Mouse (Mus musculus) granulocyte monocyte progenitor cell, adult 5-6 weeks (primary cell): ENCODE measurements around the gene Zfp710. TPM values are rescaled to one million over a fixed set of nuclear protein-coding genes. Genes with fewer than 3 reads are reported as not detected.

ENCODE experiments used
- ATAC-seq: replicated peaks from 2 replicates; pipeline ENCODE4 v1.8.0; 2016; ENCODE audit warnings: mild to moderate bottlenecking, moderate TSS enrichment, inconsistent platforms; ENCODE audit not compliant: poor library complexity, severe bottlenecking
- total RNA-seq, 2 experiments: library from RNA; stranded (forward) in 1 of 2; stranded (reverse) in 1 of 2; fragments of 200-712, 200-1000 nt in 1 of 2; fragments of >200 nt in 1 of 2; fragmentation: Nextera tagmentation in 1 of 2; gene quantifications; 2 replicates each; pipeline ENCODE4 v1.2.3; 2014 to 2017

The Zfp710 gene
- total RNA-seq, 2 experiments from 2014 or later = 24.3 to 27.6 TPM

DNA sequence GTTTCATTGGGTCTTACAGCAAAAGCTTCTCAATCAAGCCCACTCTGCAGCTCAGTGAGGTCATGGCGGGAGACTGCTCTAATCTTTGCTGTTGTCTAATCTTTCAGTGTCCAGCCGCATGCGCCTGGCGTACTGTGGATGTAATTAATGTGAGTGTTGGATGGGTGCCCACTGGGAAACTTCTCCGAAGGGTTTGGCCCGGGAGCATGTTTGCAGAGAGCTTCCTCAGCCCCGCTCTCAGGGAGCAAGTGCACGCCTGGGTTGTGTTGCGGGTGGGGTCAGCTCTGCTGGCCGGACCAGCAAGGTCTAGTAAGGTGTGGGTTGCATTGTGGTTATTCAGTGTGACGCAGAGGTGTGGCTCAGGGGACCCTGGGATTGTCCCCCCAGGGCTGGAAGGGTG, 27.6 kb downstream of the Zfp710 start:
- no peak for ATAC-seq

DNA sequence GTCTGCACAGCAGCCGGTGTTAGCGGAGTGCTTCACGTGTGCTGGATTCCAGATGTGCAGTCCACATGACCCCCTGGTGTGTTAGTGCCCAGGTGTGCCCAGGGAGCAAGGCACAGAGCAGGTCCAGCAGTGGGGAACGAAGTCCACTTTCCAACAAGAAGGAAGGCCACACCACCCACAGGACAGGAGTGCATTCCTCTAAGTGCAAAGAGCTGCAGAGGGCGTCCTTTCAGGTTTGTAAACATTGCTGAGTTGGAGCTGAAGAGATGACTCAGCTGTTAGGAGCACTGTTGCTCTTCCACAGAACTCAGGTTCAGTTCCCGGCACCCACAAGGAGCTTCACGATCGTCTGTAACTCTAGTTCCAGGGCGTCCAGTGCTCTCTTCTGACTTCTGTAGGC, 28.5 kb downstream of the Zfp710 start:
- no peak for ATAC-seq

DNA sequence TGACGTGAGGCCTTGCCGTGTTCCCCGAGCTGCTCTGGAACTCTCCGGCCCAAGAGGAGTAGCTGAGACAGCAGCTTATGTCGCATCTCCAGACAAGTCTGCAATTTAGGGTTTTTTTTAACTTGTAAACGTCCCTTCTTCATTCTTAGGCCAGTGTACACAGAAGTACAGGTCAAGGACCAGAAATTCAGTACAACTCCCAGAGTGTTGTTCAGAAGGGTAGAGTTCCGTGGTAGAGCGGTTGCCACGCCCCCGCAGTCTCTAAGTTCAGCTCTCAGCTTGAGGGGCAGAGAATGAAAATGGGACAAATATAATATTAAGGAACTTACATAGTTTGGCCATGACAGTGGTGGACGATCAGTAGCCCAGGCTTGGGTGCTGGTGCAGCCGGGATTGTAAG, 31.2 kb downstream of the Zfp710 start:
- ATAC-seq = no peak

DNA sequence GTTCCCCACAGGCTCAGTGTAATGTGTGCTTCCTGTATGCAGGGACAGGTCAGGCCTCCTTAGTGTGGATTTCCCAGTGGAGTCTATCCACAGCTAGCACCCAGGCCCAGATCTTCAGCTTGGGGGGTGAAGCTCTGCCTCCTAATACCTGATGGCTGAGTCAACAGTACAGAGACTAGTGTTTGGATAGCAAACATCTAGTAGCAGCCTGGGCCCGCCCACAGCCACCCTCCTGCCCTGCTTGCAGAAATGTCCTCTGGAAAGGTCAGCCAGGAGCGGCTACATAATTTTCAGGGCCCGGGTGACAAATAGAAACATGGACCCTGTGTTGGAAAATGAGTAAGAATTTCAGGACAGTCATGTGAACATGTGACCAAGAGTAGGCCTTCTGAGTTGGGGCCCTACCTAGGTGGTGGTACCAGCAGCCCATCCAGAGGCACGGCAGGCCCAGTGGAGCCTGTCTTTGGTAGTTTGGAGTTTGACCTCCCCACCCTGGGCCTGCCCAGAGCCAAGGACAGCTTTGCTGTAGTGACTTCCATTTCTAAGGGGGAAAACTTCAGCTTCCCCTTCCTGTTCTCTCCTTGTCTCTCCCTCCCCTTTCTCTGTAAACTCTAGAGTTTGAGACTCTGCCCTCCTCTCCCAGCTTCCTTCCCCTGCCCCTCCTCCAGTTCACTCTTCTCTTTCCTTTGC, 32.5 kb downstream of the Zfp710 start:
- ATAC-seq = peak; percentile 13; the same call in 1 of the 2 replicates

DNA sequence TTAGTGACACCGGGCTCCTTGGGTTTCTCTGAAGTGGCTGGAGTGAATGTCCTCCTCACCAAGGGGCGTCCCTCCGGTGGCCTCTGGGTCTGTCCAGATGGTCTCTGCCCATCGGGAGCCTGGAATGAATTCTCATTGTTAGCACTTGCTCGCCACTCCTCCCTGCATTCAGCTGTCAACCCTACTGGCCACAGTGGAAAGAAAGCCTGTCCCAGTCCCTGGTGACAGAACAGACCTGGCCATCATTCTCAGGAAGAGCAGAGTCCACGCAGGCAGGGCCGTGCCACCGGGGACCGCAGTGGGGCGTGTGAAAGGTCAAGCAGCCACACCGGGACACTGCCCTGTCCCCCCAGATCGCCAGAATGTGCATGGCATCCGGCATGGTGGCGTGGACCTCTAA, 33.2 kb downstream of the Zfp710 start:
- ATAC-seq = no peak

DNA sequence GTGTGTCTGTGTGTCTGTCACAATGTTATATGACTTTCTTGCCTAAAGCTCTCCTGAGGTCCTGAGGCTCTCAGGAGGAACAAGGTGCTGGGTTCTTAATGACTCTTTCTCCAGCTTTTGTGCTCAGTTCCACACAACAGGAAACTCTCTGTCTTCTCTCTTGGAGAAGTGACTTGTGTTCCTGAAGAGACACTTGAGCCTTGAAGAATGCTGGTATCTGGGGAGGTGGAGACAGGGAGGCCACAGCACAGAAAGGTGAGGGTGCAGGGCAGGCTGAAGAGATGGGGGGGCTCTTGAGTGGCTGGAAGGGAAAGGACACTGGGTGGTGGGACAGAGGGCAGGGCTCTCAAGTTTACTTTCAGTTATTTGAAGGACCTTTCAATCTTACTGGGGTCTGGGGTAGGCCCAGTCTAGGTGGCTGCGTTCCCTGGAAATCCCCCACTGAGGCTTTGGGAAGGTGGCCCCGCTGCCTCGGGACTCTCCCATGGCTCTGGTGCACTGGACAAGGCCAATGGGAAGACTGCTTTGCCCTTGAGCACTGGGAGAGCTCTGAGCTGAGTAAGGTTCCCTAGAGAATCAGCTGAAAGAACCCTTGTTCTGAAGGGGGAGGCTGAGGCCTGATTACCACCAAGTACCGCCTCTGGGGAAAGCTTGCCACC, 33.9 kb downstream of the Zfp710 start:
- ATAC-seq = no peak

DNA sequence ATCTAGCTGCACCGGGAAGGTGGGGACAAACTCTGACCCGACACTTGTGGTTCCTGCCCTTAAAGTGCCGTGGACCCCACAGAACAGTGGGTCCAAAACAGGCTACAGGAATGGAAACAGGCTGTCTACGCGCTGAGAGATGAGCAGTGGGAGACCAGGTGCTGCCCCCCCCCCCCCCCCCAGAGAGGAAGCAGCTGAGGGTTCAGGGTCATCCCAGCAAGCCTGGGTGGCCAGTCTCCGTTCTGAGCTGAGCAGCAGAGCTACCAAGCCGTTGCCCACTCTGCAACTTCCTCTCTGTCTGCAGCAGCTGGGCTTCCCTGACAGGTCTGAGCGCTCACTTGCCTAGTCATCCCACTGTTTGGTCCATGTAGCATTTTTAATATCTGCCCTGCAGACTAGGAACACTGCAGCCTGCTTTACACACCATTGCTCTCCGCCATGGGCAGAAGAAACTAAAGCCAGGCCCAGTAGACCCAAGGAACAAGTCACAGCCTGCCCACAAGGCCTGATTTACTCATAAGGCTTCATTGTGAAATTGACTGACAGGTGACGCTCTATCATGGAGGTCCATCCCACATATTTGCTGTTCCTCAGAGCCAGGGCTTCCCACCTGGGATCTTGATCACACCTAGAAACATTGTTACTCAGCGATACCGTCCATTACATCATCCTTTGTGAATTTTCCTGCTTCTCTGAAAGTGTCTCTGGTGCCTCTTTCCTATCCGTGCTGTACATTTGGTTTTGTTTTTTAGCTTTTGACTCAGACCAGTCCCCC, 34.6 kb downstream of the Zfp710 start:
- ATAC-seq = peak; percentile 75

DNA sequence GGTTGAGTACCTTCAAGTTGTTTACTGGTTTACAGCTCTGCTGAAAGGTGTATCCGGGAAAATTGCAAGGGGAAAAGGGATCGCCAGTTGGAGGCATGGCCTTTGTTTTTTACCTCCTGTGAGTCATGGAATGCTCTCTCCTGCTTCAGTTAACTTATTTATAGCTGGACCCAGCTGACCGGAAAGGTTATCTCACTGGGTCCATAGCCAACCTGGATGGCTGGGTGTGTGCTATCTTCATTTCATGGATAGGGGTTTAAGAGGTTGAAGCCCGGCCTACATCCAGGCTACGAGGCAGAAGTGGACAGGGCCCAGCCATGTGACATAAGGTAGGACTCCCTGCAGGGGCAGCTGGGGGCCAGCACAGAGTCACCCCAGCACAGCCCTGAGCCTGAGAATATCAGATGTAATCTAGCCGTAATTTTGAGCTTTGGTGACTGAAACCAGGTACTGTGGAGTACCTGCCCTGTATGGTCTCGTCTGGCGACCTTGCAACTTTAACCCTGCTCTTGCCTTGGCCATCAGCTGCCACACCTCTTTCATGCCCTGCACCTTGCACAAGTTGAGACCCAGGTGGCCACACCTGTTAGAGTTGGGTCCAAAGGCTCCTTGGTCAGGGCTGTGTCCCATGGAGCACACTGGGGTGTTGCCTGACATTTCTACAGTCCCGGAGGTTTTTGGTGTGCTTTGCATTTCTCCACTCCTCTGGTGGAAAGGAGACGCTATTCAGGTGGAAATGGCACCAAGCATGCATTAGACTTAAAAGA, 35.6 kb downstream of the Zfp710 start:
- no peak for ATAC-seq

DNA sequence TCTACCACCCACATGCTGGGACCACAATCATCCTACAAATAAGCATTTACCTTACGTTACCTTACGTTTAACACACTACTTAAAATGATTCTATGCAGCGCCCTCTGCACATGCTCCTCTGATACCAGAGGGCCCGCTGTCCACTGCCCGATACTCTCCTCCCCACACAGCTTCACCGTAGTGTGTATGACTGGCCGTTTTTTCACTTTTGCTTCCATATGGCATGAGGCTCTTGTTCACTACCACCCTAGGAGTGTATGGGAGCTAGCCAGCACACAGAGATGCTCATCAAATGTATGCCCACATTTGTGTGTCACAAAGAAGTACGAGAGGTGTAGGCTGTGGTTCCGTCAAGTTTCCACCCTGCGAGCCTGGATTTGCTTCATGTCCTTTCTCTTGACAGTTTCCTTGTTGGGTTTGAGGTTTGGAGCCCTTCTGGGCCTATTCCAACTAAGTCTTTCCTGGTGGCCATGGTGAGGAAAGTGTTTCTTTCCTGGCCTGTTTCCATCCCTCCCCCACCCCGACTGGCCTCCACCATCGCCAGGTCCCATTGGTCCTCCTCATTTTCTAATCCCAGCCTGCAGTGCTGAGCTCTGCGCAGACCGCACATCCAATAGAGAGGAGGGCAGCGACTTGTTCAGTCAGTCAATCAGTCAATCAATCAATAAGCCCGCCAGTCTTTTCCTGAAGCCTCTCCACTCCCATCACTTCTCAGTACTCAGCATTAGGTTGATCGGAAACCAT, 37.6 kb downstream of the Zfp710 start:
- no peak for ATAC-seq

DNA sequence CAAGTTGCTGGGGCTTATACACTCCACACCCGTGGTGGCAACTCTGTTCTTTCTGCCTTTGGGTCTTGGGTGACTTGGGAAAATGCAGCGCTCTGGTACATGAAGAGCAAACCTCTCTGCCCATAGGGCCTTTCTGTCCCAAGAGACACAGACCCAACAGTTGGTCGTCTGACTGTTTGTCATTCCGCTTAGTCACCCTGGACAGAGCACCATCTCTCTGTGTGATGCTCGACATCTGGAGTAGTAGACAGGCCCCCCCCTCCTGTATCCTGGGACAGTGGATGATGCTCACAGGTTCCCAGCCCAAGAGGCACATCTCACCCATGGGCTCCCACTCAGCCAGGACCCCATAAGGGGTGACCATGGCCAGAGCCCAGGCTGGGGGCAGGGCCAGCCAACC, 38.6 kb downstream of the Zfp710 start:
- no peak for ATAC-seq

DNA sequence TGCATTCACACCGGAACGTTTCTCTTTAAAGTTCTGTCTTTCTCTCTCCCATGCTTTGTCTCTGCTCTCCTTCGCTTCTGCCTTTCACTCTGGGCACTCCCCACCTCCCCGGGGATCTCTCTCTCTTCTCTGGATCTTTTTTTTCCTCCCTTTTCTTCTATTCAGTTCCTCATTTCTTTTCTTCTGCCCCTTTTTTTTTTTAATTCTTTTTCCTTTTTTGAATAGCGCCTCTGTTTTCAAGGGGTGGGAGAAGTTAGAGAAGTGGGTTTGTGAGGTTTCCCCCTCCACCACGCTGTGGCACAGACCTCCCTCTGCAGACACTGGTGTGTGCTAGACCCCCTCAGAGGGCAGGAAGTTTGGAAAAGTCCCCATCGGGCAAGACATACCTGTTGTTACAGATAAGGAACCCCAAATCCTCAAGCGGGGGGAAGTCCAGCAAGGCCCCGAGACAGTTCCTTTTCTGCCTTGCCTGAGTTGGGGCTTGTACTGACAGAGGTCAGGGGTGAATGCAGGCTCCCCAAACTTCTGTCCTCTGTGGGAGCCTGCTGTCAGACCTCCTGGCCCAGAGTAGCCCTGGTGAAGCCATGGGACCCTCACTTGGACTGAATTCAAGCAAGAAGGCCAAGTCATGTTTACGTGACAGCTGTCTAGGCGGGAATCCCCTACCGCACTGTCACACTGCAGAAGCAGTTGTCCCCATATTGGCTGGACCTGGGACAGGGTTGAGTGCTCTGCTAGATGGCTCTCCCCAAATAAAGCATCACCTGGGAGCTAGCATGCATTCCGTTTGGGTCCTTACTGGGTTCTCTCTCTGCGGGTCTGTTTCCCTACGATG, 39.5 kb downstream of the Zfp710 start:
- ATAC-seq = 0 out of 2 replicates have a peak, but pooled peaks have one; percentile 13

DNA sequence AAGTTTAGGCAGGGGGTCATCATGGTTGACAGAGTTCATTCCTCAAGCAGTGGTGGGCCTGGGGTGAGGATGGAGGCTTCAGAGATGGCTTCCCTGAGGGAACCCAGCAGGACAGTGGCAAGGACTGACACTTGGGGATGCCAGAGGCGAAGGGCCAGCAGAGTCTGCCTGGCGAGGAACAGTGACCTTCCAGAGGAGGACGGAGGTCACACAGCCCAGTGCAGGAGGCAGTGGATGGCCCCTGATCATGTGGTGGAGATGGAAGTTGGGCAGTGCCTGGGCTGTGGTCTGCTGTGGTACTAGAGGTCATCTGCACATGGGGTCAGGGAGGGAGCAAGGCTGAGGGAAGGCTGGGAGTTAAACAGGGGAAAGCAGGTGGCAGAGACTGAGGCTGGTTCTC, 40.6 kb downstream of the Zfp710 start:
- ATAC-seq = no peak

DNA sequence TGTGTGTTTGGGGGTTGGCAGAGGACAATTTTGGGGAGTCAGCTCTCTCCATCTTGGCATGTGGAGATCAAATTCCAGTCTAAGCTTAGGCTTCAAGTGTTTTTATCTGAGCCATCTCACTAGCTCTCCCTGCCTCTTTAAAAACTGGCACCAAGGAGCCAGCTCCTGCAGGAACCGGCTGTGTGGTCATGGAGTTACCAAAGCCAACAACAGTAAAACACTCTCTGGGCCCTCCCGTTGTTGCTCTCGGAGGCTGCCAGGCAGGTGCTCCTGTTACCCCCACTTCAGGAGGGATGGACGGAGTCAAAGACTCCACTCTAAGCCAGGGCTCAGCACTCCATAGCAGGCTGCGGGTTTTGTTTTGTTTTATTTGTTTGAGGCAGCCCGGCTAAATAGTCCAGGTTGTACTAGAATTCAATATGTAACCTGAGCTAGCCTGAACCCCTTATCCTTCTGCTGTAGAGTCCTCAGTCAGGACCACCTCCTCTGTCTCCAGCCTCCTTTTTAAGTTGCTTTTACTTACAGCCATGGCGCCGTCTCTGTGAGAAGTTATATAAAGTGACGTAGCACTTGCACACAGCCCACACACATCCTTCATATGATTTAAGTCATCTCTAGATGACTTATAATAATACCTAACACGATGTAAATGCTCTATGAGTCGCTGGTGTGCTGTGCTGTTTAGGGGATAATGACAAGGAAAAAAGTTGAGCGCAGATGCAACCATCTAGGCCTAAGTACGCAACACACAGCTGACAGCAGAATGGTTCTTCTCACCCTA, 42.3 kb downstream of the Zfp710 start:
- no peak for ATAC-seq

DNA sequence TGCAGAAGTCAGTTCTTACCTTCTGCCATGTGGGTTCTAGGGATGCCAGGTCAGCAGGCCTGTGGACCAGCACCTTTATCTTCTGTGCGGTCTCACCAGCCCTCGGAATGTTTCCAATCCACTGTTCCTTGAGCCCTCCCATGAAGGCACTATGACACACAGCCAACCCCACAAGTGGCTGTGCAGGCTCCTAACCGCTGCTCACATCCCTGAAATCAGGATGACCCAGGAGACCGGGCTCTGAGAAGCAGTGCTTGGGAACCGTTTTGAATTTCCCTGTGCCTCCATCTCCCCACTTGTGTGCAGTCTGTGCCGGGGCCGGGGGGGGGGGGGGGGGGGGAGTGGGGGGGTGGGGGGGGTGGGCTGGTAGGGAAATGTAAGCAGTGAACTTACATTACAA, 43.7 kb downstream of the Zfp710 start:
- no peak for ATAC-seq

DNA sequence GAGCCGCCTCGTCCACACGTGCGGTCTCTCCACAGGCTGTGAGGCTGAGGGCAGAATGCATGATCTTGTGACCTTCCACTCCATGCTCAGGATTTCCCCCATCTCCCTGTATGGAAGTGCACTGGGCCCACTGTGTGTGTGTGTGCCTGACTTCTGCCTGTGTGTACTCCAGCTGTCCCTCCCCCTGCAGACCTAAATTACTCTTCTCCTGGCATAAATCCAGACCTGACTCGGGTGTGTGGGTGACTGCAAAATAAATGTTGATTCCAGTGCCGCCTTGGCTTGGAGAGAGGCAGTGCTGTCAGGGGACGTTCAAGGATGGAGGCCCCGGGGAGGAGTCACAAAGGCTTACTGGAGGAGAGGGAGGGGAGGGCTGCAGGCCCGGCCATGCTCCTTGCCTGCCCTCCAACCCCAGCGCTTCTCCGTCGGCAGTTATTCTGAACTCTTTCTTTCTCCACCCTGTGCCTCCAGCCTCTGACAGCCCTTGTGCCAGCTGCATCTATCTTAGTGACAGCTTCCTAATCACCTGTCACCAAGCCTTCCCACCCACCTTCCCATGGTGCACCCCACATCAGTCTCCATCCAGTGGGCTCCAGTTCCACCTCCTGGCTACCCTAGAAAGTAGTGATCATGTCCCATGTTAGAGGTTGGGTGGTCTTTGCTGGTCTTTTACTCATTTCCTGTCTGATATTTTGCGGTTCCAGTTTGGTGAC, 45.2 kb downstream of the Zfp710 start:
- peak; percentile 16 for ATAC-seq

DNA sequence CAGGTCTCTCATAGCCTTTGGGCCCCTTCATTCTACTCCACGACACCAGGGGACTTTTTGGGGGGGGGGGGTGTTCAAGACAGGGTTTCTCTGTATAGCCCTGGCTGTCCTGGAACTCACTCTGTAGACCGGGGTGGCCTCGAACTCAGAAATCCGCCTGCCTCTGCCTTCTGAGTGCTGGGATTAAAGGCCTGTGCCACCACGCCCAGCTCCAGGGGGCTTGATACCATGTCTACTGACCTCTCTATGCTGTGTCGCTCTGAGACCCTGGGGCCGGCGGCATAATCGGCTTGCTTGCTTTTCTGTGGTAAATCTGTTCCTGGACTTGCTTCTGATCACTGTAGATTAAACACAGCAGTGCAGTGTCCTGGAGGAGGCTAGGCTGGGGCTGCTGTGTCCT, 46.6 kb downstream of the Zfp710 start:
- ATAC-seq = no peak

DNA sequence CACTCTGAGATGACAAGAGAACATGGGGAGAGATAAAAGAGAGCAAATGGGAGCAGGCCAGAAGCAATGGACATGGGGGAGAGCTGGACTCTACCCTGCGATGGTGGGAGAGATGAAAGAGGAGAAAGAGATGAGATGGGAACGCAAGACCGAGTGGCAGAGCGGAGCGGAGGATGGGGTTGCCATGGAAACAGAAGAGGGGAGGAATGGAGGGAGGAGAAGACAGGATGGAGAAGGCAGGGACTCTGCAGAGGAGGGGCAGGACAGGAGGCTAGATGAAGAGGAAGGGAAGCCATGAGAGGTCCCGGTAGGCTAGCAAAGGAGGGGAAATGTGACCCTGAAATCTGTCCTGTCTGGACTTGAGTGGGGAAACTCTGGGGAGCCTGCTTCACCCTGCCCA, 47.7 kb downstream of the Zfp710 start:
- ATAC-seq = no peak

DNA sequence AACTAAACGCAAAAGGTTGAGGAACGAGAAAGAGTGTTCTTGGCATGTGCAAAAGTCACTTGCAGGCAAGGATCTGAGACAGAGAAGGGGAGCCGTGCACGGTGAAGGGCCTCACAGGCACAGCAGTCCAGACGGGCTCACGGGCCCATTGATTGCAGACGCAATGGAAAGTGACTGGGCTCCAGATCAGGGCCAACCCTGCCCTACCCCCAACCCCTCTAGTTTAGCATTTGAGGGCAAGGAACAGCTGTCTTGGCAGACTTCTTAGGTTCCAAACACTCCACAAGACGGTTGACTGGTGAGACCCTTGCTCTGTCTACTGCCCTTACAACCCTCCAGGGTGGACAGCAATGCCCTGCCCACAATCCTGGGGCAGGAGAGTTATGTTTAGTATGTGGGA, 48.9 kb downstream of the Zfp710 start:
- ATAC-seq = no peak
